Mouse (Mus musculus) kidney, adult 9 months (tissue): ENCODE data around the gene Zfp319.
"Not testable (repeated sequence)": the region's sequence is repeated elsewhere in the genome, so short reads cannot be mapped to it uniquely, and the experiment has no call there.

Source experiments
- DNase-seq: peaks from one replicate; pipeline ENCODE4 v3.0.0; 2022

Gene Zfp319

GRCm38 (mm10) chr8:95331720-95332436 is at the start of gene Zfp319, which contains the start of gene Usb1:
Zfp319 (minus strand) TSS chr8:95331950.
Usb1 (plus strand) TSS chr8:95332284.
- DNase-seq: peak; percentile 95

GRCm38 (mm10) chr8:95380953-95381352 is 49.2 kb upstream of the Zfp319 start:
- peak; percentile 30 for DNase-seq

- DNase-seq: not testable (repeated sequence)
Measured at GRCm38 (mm10) chr8:95378928-95379327, 47.2 kb upstream of the Zfp319 start.

- DNase-seq: peak; percentile 44
Measured at GRCm38 (mm10) chr8:95377863-95378291, 46.1 kb upstream of the Zfp319 start.

- DNase-seq: no peak
Measured at GRCm38 (mm10) chr8:95377101-95377500, 45.4 kb upstream of the Zfp319 start.

GRCm38 (mm10) chr8:95376309-95376999 is 44.7 kb upstream of the Zfp319 start:
- no peak for DNase-seq

- DNase-seq: no peak
Measured at GRCm38 (mm10) chr8:95375374-95375930, 43.7 kb upstream of the Zfp319 start.

GRCm38 (mm10) chr8:95374429-95374828 is 42.7 kb upstream of the Zfp319 start:
- DNase-seq: no peak

- DNase-seq: no peak
Measured at GRCm38 (mm10) chr8:95373389-95374002, 41.7 kb upstream of the Zfp319 start.

GRCm38 (mm10) chr8:95369581-95370326 is 38.0 kb upstream of the Zfp319 start:
- DNase-seq: no peak

- DNase-seq: no peak
Measured at GRCm38 (mm10) chr8:95363849-95364248, 32.1 kb upstream of the Zfp319 start.

- no peak for DNase-seq
Measured at GRCm38 (mm10) chr8:95362272-95362671, 30.5 kb upstream of the Zfp319 start.

- DNase-seq: no peak
Measured at GRCm38 (mm10) chr8:95361016-95361341, 29.2 kb upstream of the Zfp319 start.

- DNase-seq: no peak
Measured at GRCm38 (mm10) chr8:95360181-95361015, 28.6 kb upstream of the Zfp319 start.

- DNase-seq: no peak
Measured at GRCm38 (mm10) chr8:95358550-95359411, 27.0 kb upstream of the Zfp319 start.

- DNase-seq: no peak
Measured at GRCm38 (mm10) chr8:95354606-95355005, 22.9 kb upstream of the Zfp319 start.

- DNase-seq: peak; percentile 25
Measured at GRCm38 (mm10) chr8:95352871-95353866, 21.4 kb upstream of the Zfp319 start.

GRCm38 (mm10) chr8:95352151-95352870 is 20.6 kb upstream of the Zfp319 start, which contains the start of gene Mmp15:
Mmp15 (plus strand) TSS chr8:95352268.
- DNase-seq: peak; percentile 54

GRCm38 (mm10) chr8:95351461-95351860 is 19.7 kb upstream of the Zfp319 start:
- no peak for DNase-seq
